Mouse (Mus musculus) embryonic fibroblast, embryonic 13.5 days (primary cell): ENCODE measurements at regions not wholly inside any gene's neighbourhood (a gene's known extent, or its start where the extent isn't known, plus 50 kb on each side); places are given as distances from the start of the nearest gene placed in this dataset.

Source experiments
- H3K27ac ChIP-seq: 2 replicates; pipeline ENCODE4 v1.5.1; 2012; ENCODE audit warnings: low read length, control low read depth, inconsistent platforms; ENCODE audit not compliant: insufficient read depth
- H3K4me1 ChIP-seq: 2 replicates; pipeline ENCODE4 v1.6.1; 2011; ENCODE audit warnings: low read length; ENCODE audit not compliant: control insufficient read depth, insufficient read depth
- H3K4me3 ChIP-seq: 2 replicates; pipeline ENCODE4 v1.5.1; 2011; ENCODE audit warnings: mild to moderate bottlenecking, control low read depth, low read length; ENCODE audit not compliant: insufficient read depth
- CTCF ChIP-seq: IDR thresholded peaks from 2 replicates; pipeline ENCODE4 v1.5.1; 2011; ENCODE audit warnings: mild to moderate bottlenecking, control low read depth, low read length, moderate library complexity, borderline replicate concordance; ENCODE audit not compliant: insufficient read depth
- POLR2A ChIP-seq: IDR thresholded peaks from 2 replicates; pipeline ENCODE4 v1.6.1; 2011; ENCODE audit warnings: low read depth, mild to moderate bottlenecking, control low read depth, low read length, moderate library complexity

DNA sequence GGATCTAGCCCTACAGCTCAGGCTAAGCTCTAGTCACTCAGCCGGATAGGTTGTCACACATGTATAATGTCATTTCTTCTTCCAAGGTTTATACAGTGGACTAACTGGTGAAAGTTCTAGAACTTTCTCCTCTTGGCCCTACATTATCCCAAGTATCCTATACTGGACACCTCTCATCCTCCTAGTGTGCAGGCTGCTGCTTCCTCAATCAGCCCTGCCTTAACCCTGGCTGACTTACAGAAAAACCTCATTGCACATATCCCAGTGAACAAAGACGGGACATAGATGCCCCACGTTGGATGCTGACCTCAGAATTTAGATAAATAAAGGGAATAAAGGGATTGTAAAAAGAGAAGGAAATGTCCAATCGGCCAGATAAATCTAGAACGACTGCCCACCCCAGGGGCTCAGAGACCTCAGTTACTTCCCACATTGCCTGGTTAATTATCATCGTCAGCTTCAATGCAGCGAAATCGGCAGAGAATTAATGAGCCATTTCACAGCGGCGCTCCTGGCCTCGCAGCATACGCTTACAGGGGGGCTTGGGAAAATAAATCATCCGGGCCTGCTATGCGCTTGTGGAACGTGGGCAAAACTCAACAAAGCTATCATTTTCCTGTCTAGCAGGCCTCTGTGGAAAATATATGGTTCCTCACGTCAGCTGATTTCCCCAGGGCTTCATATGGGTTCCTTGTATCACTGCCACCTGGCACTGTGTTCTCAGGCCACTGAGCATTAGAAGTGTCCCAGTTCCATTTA is 145.5 kb upstream of the Arl4c start:
- no peak for TF ChIP-seq CTCF
- TF ChIP-seq POLR2A = no peak
- Histone ChIP-seq H3K4me3 (no peak overlapping the region), H3K27ac (no peak overlapping the region), H3K4me1 (no peaks in the 10 kb centered on the region)

DNA sequence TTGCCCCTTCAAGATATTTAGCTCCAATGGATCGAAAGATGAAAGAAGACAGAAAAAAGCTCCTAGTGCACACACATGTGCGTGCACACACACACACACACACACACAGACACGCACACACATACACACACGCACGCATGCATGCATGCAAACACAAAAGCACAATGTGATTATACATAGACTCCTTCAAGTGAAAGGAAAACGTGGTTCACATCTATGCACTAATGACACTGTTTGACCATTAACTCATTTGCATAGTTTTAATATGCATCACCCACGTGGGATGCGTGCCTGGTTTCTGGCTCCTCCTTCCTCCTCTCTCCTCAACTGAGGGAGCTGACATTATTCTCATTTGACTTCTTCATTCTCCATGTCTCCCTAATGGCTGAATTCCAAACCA is 146.2 kb upstream of the Arl4c start:
- Histone ChIP-seq H3K27ac (no peak overlapping the region), H3K4me1 (no peaks in the 10 kb centered on the region), H3K4me3 (no peak overlapping the region)
- TF ChIP-seq CTCF (no peak), POLR2A (no peak)

DNA sequence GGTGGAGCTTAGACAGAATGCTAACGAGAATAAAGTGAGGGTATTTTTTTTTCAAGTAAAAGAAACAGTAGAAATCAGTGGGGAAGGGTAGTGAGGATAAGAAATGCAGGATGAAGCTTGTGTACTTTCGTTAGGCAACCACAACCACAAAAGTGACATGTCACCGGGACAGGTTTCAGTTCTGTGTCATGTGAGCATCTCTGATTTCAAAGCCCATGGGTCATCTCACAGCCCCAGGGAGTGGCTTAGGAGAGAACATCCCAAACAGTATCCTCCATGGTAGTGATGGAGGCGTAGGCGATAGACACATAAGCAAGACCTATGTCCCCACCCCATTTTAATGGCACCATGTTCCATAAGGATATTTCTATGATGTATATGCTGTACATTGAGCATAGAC is 147.4 kb upstream of the Arl4c start:
- TF ChIP-seq CTCF = no peak
- TF ChIP-seq POLR2A = no peak
- H3K27ac ChIP-seq = no peak overlapping the region
- H3K4me1 ChIP-seq = no peaks in the 10 kb centered on the region
- no peak overlapping the region for H3K4me3 ChIP-seq

DNA sequence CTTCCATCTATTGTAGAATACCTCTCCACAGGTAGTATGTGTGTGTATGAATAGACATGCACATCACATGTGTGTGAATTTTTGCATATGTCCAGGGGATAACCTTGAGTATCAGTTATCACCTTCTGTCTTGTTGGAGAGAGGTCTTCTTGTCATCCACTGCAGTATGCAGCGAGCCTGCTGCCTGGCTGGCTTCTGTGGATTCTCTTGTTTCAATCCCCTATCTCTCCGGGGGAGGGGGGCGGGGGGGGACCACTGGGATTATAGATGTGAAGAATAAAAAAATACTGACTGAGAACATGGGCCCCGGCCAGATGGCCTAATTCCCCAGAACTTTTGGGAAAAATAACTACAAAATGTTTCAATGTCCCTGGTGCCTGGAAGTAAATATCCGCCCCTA is 149.9 kb upstream of the Arl4c start:
- Histone ChIP-seq H3K4me1 (no peaks in the 10 kb centered on the region), H3K27ac (no peak overlapping the region), H3K4me3 (no peak overlapping the region)
- TF ChIP-seq POLR2A = no peak
- TF ChIP-seq CTCF = no peak

DNA sequence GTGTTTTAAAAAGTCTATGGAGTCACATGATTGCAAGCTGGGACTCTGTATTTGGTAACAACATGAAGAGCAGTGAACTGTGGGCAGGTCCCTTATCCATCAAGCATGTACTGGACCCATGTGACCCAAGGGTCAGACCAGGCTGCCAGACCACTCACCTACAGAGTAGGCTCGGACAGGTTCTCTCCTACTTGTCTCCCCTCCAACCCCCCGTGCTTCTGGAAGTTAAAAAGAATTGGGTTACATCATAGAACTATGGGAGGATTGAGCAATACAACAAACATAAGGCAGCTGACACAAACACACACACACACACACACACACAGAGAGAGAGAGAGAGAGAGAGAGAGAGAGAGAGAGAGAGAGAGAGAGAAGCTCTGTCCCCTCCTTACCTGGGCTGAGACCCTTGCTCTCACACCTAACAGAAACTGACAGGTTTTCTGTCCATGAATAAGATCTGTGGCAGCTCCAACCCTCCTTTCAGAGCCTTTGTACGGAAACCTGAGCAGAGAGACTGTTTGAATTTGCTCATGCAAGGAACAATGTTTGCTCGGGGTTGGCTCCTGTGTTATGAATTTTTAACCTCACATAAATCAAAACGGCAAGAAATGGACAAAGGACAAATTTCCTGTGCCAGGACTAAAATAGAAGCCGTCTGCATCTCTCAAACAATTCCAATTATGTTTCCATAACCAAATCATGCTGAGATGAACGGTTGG is 159.0 kb upstream of the Arl4c start:
- Histone ChIP-seq H3K4me1 (no peaks in the 10 kb centered on the region), H3K27ac (peak overlapping the region; percentile 12; the same call in 1 of the 2 replicates), H3K4me3 (no peak overlapping the region)
- no peak for TF ChIP-seq POLR2A
- no peak for TF ChIP-seq CTCF

DNA sequence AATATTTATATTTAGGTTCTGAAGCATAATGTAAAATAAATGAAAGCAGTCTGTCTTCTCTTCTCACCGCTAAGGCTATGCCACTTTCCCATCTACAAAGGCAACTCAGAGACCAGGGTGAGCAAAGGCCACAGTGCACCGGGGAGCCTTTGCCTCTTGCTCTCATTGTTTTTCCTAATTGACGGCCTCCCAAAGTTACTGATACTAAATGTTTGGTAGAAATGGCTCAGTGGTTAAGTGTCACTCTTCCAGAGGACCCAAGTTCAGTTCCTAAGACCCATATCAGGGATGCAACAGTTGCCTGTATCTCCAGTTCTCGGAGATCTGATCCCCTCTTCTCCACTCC is 159.5 kb upstream of the Arl4c start:
- Histone ChIP-seq H3K4me1 (no peaks in the 10 kb centered on the region), H3K27ac (peak overlapping the region; percentile 30; the same call in 1 of the 2 replicates), H3K4me3 (no peak overlapping the region)
- no peak for TF ChIP-seq CTCF
- TF ChIP-seq POLR2A = no peak

DNA sequence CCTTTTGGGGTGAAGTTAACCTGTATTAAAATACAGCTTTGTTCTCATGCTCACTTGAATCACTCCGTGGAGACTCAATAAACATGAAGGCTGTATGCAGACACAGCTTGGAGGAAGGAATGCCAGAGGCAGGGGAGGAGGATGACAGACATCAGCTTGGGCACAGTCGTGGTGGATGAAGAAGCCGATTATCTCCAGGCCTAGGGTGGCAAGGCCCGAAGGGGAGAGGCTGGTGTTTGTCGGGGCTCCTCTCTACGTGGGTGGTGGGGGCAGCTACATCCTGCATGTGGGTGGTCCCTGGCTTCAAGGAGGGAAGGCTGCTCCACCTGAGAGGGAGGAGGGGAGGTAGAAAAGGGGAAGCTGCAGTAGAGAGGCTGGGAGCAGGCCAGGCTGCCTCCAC is 163.4 kb upstream of the Arl4c start:
- H3K4me3 ChIP-seq = no peak overlapping the region
- peaks cover 8% of the 10 kb centered on the region for H3K4me1 ChIP-seq
- H3K27ac ChIP-seq = no peak overlapping the region
- TF ChIP-seq POLR2A (no peak), CTCF (no peak)

DNA sequence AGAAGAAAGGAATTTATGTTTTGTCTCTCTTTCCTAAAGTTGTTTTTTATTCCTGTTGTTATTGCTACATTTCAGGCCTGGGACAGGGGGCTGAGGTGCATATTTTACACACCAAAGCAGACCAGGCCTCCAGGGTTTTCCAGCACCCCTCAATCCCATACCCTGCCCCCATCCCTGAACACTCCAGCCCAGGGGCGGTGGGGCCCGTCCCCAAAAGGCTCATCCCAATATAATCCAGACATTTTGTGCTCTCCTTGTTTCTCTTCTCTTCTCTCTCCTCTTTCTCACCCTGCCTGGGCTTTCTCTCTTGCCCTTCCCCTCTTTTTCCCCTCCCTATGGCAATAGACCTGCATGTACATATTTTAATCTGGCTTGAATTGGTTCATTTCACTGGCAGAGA is 164.6 kb upstream of the Arl4c start:
- Histone ChIP-seq H3K4me1 (peaks cover 8% of the 10 kb centered on the region), H3K27ac (no peak overlapping the region), H3K4me3 (no peak overlapping the region)
- no peak for TF ChIP-seq POLR2A
- TF ChIP-seq CTCF = no peak

DNA sequence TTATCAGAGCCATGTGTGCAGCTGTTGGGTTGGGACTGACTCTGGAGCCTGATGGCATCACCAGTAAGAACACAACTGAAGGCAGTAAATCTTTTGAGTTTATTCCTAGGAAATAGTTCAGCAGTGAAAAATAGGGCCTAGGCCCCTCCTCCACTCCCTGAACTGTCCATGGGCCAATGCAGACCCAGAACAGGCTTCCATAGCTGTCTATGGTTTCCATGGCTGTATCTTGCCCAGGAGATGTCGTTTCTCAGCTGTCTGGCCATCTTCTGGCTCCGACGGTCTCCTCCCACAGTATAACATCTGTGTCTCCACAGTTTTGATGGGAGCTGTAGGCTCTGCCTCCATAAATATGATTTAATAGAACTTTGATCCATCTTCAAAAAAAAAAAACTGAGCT is 165.1 kb upstream of the Arl4c start:
- TF ChIP-seq POLR2A (no peak), CTCF (no peak)
- no peak overlapping the region for H3K27ac ChIP-seq
- peaks cover 8% of the 10 kb centered on the region for H3K4me1 ChIP-seq
- no peak overlapping the region for H3K4me3 ChIP-seq

DNA sequence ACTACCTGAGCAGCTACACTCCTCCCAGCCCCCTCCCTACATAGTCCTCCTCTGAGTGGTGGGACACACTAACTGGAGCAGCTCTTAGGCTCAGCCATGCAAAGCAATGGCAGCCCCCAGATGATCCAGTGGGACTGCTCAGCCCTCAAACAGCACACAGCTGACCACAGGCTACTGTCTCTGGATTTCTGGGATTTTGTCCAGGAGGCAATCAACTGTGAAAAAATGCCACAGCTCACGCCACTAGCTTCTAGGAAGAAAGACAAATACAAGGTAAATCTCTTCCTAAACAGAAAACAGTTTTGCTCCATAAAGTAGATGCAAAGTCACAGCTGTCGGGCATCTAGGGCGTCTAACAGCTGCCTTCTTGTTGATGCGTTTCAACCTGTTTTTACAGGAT is 167.9 kb upstream of the Arl4c start:
- peak overlapping the region; percentile 94 for H3K27ac ChIP-seq
- H3K4me3 ChIP-seq = no peak overlapping the region
- peaks cover 8% of the 10 kb centered on the region for H3K4me1 ChIP-seq
- TF ChIP-seq POLR2A (no peak), CTCF (no peak)
